Mouse (Mus musculus): ENCODE data around the gene Gm35549.

DNA sequence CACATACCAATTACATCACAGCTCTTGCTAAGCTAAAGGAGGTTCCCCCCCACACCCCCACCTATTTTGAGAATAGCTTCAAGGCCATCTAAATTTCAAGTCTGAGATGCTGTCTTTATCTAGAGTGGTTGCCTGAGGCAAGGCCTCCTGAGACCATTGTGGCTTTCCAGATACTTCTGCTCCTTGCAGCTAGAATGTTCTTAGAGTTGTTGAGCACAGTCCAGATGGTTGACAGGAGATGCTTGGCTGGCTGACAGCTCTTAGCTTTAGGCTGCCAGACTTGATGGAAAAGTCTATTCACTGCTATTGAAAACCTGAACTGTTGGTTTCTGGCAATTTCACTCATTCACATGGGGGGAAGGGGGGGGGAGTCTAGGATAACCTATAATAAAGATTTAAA is 2.3 kb upstream of the Gm35549 start:
- no peak for TF ChIP-seq CTCF (IDR thresholded peaks at IDR 0.05)
- TF ChIP-seq EP300 (IDR thresholded peaks at IDR 0.05) = no peak
